Mouse (Mus musculus) testis, adult 2 months (tissue): Measurements from ENCODE around the gene Homer2.

Experiments
- CTCF ChIP-seq: fragments of 200-500 bp; IDR thresholded peaks from 2 replicates; pipeline ENCODE4 v1.5.1; 2012; ENCODE audit warnings: low read depth, mild to moderate bottlenecking, inconsistent platforms, low read length, moderate library complexity; ENCODE audit not compliant: control insufficient read depth, insufficient read depth, insufficient replicate concordance
- POLR2A ChIP-seq: fragments of 200-500 bp; IDR thresholded peaks from 2 replicates; pipeline ENCODE4 v1.6.1; 2012; ENCODE audit warnings: low read depth, mild to moderate bottlenecking, inconsistent platforms, low read length, moderate library complexity; ENCODE audit not compliant: control insufficient read depth

GRCm38 (mm10) chr7:81564766-81565165, 142.6 kb downstream of the Homer2 start:
- no peak for TF ChIP-seq CTCF
- TF ChIP-seq POLR2A: no peak
